In the genomic region with DNA sequence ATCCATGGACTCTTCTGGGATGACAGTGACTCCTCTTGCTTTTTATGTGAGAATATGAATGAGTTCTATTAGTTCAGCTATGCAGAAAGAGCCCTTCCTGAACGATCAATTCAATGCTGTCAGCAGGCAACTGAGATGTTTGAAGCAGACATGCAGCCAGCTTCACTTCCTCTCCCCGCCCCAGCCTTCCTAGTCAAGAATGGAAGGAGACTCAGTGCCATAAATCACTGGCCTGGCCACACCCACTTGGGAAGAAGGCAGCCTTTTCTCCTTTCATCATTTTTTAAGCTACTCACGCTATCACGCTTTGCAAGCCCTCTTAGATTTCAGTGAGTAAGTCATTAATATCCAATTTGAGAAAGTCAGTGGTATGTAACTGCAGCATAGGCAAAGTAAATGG, we compare ENCODE assay signal across 14 mouse cellular contexts.
DNase-seq lines count a peak whose midpoint lies in the region; ATAC-seq lines count a peak whose summit lies in the region.
"Had no signal": no experiment of that assay in that cellular context is flagged by ENCODE, and none has a peak within 500 bp of the region (broad histone marks: within the 10 kb centered on the region; RNA-seq: fewer than 3 reads in every experiment).

No protein-coding gene starts in this region.

- no peaks in the 10 kb centered on the region for H3K9me3 ChIP-seq in kidney, embryonic 15.5 days (replicated peaks)
- H3K9me3 ChIP-seq: embryonic facial prominence, embryonic 10.5 days; forebrain, embryonic 10.5 days; midbrain, embryonic 15.5 days had no signal

- H3K27me3 ChIP-seq in kidney, embryonic 15.5 days: no peaks in the 10 kb centered on the region
- H3K27me3 ChIP-seq: midbrain, embryonic 15.5 days had no signal

- no peak overlapping the region for H3K4me2 ChIP-seq in kidney, embryonic 15.5 days
- H3K4me2 ChIP-seq: midbrain, embryonic 15.5 days had no signal

- H3K36me3 ChIP-seq in kidney, embryonic 15.5 days: no peaks in the 10 kb centered on the region
- H3K36me3 ChIP-seq: embryonic facial prominence, embryonic 10.5 days; forebrain, embryonic 10.5 days; midbrain, embryonic 15.5 days had no signal

- ATAC-seq in kidney, embryonic 15.5 days (replicated peaks; ENCODE audit: low FRiP score): no peak
- ATAC-seq in hematopoietic stem cell, adult 5-6 weeks (replicated peaks in 1 of 2; ENCODE audit: insufficient read depth in 1 of 2, low FRiP score in 2 of 2, low TSS enrichment in 1 of 2, low read depth in 1 of 2, poor library complexity in 2 of 2, severe bottlenecking in 2 of 2): peak; percentile 91 to 97
- ATAC-seq: CD4-positive, CD25-positive, alpha-beta regulatory T cell, adult 4 months; midbrain, embryonic 15.5 days had no signal

- peak; percentile 19 for DNase-seq in kidney, adult 11 months
- peak; percentile 48 to 55 for DNase-seq in kidney, postnatal 25 days
- peak; percentile 43 for DNase-seq in lung, postnatal 36 days
- no peak for DNase-seq in layer of hippocampus, postnatal 36 days
- DNase-seq in testis, postnatal 10 days (ENCODE audit: low spot score): no peak
- DNase-seq: cerebellum, adult 18-20 months; gastrocnemius, postnatal 25 days; right cerebral cortex, postnatal 4 days had no signal

- no peak overlapping the region for H3K27ac ChIP-seq in kidney, embryonic 15.5 days
- H3K27ac ChIP-seq: embryonic facial prominence, embryonic 10.5 days; forebrain, embryonic 10.5 days; midbrain, embryonic 15.5 days had no signal

- 37% methylated on average over 4 of the region's 4 CpGs for WGBS in kidney, embryonic 15.5 days

- no peak overlapping the region for H3K9ac ChIP-seq in kidney, embryonic 15.5 days
- H3K9ac ChIP-seq: midbrain, embryonic 15.5 days had no signal

- no peak overlapping the region for H3K4me3 ChIP-seq in kidney, embryonic 15.5 days (replicated peaks)
- H3K4me3 ChIP-seq: embryonic facial prominence, embryonic 10.5 days; forebrain, embryonic 10.5 days; midbrain, embryonic 15.5 days had no signal

- 0 out of 2 replicates have a peak, but pooled peaks cover 5% of the 10 kb centered on the region for H3K4me1 ChIP-seq in kidney, embryonic 15.5 days
- H3K4me1 ChIP-seq: embryonic facial prominence, embryonic 10.5 days; forebrain, embryonic 10.5 days; midbrain, embryonic 15.5 days had no signal

Comparison
In these comparisons a context has a peak if more than half of its experiments do, and no peak if none do; other contexts are left out.
1. DNase-seq: peak in kidney, adult 11 months (single experiment), kidney, postnatal 25 days (2 of 2) and lung, postnatal 36 days (single experiment); none in layer of hippocampus, postnatal 36 days (0 of 2) and testis, postnatal 10 days (single experiment).